Mouse (Mus musculus): ENCODE results near the gene Dis3l2. TPM values are rescaled to one million over a fixed set of nuclear protein-coding genes. Genes with fewer than 3 reads are reported as not detected.

The Dis3l2 gene
- total RNA-seq, 2 experiments from 2014 or later = 22.8 to 33.2 TPM

DNA sequence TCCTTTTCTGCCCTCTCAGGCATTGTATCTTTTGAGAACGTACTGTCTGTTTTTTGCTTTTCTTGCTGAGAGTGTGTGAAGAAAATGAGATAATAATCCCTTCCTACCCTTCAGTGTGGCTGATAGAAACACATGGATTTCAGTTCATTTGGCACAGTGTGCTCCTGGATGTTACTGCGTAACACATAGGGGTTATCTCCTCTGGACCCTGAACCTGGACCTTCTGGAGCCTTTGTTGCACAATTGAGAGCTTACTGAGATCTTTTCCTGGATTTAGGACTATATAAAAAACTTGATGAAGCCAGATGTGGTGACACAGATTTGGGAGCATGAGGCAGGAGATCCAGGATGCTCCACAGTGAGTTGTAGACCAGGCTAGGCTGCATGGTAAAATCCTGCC, 175.9 kb downstream of the Dis3l2 start:
- ATAC-seq (replicated peaks; ENCODE audit: low FRiP score, low TSS enrichment, poor library complexity, severe bottlenecking) = no peak

DNA sequence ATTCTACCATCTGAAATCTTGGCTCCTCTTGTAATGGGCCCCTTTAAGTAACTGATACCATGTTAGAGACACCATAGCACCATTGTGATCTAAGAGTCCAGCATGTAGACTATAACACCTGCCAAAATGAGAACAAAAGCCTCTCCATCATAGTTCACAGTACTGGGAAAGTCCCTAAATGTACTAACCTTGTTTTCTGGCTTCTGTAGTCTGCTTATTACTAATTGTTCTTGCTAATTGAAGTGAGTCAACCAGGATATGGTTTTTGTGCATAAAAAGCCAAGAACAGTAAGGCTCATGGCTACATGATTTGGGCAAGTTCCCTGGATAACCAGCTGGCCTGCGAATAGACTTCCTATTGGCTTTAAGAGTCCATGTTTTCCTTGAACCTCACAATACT, 183.5 kb downstream of the Dis3l2 start:
- ATAC-seq (replicated peaks; ENCODE audit: low FRiP score, low TSS enrichment, poor library complexity, severe bottlenecking) = no peak

DNA sequence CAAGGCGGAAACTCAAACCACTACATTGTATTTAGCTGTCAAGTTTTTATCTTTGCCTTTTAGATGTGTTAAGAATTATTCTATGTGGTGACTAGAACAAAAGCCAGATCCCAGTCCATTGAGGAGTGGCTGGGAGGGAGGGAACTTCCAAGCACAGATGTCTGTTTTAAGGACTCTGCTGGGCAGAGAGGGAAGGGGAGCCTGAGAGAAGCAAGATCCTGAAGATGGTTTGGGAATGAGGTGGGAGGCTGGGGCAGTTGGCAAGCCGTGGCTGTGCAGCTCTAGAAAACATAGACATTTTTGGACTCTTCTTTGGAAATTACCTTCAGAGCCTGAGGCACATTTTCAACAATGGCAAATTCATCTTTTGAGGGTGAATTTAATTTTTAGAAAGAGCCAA, 208.9 kb downstream of the Dis3l2 start:
- ATAC-seq (replicated peaks; ENCODE audit: low FRiP score, low TSS enrichment, poor library complexity, severe bottlenecking) = no peak

DNA sequence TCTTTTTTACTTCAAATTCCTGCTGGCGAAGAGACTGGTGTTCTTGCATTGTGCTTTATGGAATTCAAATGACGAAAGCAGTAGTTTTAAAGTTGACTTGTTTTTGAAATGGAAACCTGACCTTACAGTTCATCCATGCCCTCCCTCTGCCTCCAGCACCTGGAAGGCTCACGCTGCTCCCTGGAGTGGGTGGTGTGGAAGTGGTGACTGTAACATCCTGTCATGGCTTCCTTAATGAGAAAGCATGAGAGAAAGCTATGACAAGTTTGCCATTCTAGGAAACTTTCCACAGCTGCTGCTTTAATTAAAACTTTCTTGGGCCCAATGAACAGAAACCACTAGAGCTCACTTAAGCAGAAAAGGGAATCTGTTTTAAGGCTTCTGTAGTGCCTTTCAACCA, 210.3 kb downstream of the Dis3l2 start:
- ATAC-seq (replicated peaks; ENCODE audit: low FRiP score, low TSS enrichment, poor library complexity, severe bottlenecking) = no peak

DNA sequence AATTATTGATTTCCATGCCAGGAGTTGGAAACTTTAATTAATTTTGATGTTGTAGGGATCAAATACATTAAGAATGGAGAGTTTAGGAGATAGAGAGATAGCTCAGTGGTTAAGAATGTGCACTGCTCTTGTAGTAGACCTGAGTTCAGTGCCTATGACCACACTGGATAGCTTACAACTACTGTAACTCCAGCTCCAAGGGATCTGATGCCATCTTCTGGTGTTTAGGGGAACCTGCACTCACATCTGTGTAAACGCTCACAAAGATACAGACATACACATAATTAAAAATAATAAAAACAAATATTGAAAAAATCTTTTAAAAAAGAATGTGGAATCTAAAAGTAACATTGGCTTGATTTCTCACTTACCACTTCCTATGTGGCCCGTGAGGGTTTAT, 211.1 kb downstream of the Dis3l2 start:
- no peak for ATAC-seq (replicated peaks; ENCODE audit: low FRiP score, low TSS enrichment, poor library complexity, severe bottlenecking)

DNA sequence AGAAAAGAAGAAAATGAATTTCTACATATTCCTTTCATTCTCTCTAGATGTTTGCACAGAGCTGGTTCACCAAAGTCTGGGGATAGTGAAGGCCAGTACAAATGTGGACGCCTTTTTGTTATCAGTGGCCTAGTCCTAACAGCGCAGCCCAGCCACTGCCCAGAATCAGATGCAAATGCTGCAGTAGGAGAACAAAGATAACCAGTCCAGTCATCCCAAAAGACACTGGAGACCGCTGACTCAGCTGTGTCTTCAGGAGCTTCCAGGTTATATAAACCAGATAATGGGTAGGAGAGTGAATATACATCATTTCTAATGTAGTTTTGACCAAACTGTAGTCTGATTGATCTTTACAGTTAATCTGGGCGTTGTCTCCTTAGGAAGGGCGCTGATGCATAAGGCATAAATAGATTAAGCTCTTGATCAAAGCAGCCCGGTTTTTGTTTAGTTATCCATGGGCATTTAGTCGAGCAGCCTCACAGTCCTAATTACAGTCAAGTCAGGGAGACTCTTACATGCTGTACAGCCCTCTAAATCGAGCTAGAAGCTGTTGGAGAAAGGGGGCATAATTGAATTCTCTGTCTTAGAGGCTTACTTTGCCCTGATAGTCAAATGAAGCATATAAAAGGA, 212.9 kb downstream of the Dis3l2 start:
- peak; percentile 95 for ATAC-seq (replicated peaks; ENCODE audit: low FRiP score, low TSS enrichment, poor library complexity, severe bottlenecking)

DNA sequence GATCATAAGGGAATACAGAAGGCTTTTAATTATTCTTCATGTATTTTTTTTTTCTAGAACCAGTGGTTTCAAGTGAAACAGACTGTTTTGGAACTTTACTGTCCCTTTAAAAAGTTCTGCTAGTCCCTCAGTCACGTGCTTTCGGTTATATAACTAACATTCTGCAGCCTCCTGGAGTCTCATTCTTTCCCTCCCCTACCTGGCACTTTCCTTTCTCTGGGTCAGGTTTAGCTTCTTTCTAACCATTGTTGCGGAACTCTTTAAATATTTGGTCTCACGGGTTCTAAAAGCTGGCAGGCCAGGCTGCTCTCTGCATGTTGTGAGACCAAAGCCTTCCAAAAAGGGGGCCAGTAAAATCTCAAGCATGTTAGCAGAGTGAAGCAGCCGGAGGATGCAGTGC, 222.2 kb downstream of the Dis3l2 start:
- no peak for ATAC-seq (replicated peaks; ENCODE audit: low FRiP score, low TSS enrichment, poor library complexity, severe bottlenecking)

DNA sequence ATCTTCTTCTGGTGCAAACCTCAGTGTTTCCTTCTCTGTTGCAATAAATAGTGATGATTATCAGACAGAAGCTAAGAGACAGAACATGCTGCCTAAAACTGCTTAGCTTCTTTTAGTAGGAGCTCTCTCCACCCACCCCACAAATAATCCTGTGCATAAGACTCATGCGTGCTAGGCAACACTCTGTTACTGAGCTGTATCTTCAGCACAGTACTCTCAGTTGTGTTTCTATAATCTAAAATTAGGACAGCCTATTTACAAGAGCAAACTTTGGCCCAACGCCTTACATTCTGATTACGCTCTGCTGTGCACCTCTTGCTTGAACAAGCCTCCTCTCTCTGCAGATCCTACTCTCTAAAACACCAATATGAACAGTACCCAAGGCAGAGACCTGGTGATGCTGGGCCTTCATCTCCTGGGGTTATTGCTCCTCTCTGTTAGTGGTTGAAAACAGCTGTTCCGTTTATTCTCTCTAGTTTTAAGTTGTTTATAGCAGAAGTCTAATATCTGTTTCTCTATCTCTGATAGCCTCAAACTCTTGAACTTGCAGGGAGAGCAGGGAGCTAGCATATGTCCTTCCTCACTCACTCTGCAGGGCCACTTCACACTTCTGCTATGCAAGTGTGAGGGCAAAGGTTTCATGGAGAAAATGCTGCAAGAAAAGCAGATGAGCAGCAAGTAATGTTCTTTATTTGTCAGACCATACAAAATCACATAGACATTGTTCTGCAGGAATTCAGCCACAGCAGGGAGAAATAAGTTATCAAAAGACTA, 228.2 kb downstream of the Dis3l2 start:
- no peak for ATAC-seq (replicated peaks; ENCODE audit: low FRiP score, low TSS enrichment, poor library complexity, severe bottlenecking)

DNA sequence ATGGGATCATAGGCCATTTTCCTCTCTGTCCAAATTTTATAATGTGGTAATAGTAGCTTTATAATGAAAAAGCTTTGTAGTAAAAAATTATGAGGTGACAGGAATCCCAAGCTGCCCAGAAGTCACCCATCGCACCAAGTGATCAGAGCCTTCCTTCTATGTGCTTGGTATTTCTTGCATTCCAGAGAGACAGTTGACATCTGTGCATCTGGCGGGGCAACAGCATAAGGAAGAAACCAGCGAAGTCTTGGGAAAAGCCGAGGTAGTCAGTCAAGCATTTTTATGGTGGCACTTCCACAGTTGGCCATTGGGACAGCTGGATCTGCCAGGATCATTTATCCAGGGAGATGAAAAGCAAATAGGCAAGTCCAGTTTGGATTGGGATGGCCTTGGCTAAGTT, 229.2 kb downstream of the Dis3l2 start:
- no peak for ATAC-seq (replicated peaks; ENCODE audit: low FRiP score, low TSS enrichment, poor library complexity, severe bottlenecking)

DNA sequence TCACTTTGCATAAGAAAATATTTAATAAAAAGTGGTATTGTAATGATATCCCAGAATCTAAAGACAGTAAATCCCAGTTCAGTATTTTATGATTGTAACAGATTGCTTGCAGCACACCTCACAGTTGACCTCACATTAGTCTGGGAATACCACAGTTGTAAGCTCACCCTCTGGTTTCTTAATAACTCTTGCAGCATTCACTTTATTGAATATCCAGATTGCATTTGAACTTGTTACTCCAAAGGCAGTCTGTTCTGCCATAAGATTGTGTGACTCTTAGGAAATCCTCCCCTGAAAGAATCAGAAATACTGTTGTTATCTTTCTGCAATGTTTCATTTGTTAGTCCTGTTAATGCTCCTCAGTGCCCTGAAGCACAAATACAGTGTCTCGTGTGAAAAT, 230.0 kb downstream of the Dis3l2 start:
- ATAC-seq (replicated peaks; ENCODE audit: low FRiP score, low TSS enrichment, poor library complexity, severe bottlenecking) = no peak

DNA sequence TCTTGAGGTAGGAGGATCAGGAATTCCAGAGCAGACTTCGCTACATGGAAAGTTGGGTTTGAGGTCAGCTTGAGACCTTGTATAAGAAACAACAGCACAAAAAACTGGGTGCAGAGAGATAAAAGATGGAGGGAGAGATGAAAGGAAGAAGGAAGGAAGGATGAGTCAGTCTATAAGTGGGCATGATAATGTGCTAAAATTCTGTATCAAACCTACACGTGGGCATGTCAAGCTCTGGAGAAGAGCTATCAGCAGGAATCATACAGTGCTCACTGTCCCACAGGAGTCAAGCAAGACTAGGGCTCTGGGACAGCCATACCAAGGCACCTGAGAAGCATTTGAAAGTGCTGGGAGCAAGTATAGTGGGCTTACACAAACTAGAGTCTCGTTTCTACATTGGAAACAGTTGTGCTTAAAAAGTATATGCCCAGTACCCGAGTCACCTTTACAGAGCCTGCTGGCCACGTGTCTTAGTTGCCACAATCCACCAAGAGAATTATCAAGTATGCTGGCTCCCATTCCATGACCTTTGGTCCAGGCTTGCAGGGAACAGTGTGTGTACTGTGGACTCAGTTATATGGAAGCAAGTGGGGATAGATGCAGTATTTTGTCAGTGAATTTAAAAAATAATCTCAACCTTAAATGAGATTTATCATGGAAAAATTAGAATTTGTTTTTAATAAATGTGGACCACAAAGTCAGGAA, 248.0 kb downstream of the Dis3l2 start:
- no peak for ATAC-seq (replicated peaks; ENCODE audit: low FRiP score, low TSS enrichment, poor library complexity, severe bottlenecking)

DNA sequence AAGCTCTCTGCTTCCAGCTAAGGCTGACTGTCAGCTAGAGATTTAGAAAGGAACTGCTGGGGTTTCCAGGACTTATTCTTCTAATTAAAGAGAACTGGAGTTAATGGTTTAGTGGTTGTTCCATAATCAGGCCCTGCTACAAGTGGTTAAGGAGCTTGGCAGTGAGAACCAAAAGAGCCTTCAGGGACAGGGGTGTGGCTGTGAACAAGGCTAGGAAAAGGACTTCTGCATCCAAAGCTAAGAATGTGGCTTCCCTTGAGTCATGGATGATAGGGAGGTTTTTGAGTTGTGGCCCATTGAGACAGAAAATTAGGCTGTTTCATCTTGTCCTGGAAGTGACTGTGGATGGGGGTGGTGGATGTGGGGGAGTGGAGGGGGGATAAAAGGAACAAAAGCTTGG, 252.2 kb downstream of the Dis3l2 start:
- no peak for ATAC-seq (replicated peaks; ENCODE audit: low FRiP score, low TSS enrichment, poor library complexity, severe bottlenecking)

DNA sequence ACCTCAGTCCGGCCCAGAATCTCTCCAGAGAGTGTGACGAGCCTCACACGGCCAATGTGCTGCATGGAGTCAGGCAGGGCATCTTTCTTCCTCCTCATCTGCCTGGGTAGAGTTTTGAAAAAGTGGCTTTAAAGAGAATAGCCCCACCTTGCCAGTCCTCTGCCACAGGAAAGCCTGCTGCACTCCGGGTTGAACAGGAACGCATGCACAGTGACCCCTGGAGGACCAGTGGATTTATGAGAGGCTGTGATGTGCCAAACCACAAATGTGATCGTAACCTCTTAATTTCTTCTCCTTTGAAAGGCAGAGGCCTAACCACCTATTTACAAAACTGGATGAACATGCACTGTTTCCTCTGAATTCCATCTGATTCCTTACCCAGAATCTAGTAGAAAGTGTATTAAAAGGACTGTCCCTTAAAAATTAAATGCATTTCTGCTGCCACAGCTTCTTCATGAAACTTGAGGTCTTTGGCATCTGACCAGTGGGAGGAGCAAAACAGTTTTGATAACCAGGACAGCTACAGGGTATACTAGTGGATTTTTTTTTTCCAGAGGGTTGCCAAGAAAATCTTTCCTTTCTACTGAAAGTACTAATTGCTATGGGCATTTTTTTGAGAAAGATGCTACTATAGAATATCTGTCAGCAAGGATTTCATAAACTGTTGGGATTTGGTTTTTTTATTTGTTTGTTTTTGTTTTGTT, 264.8 kb downstream of the Dis3l2 start:
- peak; percentile 85 for ATAC-seq (replicated peaks; ENCODE audit: low FRiP score, low TSS enrichment, poor library complexity, severe bottlenecking)

DNA sequence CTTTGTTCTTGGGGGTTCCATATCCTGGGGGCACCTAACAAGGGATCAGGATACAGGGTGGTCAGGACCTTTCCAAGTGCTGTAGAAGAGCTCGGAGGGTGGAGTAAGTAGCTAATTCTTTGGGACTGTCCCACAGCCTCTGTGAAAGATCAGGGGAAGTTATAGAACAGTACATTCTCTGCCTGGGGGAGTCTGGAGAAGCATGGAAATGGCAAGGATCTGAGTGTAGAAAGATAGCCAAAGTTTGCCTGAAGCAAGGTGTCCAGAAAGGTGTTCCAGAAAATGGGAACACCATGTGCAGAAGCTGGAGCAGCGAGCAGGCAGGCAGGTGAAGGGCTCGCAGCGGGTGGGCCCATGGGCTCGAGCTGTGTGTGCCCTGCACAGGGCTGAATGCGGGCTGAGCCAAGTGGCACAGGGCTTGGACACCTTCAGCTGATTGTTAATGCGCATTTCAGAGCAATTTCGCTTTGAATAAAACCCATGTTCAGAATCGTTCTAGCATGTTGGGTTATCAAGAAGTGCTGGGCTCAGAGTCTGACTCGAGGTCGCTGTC, 265.6 kb downstream of the Dis3l2 start:
- ATAC-seq (replicated peaks; ENCODE audit: low FRiP score, low TSS enrichment, poor library complexity, severe bottlenecking) = no peak

DNA sequence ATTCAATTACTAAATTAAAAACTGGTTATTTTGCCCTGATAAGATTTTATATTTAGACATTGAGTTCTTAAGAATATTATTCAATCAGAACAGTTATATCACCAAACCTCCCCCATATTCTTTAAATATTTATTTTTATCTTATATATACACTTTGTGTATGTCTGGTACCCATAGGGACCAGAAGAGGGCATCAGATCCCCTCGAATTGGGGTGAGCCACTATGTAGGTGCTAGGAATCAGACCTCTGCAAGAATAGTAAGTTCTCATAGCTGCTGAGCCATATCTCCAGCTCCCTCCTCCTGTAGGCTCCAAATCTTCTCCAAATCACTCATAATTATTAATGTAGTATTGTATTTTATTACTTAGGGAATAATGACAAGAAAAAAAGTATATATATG, 269.1 kb downstream of the Dis3l2 start:
- ATAC-seq (replicated peaks; ENCODE audit: low FRiP score, low TSS enrichment, poor library complexity, severe bottlenecking) = no peak

DNA sequence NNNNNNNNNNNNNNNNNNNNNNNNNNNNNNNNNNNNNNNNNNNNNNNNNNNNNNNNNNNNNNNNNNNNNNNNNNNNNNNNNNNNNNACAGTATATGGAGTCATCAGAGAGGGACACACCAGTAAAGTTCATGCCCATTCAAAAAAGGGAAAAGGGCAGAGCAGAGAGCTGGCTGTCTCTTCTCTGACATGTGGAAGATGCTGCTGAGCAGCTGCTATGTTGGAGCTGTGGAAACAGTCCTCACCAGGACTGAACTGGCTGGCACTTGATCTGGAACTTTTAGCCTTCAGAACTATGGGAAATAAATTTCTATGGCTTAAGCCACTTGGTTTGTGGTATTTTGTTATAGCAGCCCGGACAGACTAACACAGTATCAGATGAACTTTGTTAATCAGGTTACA, 273.4 kb downstream of the Dis3l2 start:
- ATAC-seq (replicated peaks; ENCODE audit: low FRiP score, low TSS enrichment, poor library complexity, severe bottlenecking) = no peak

DNA sequence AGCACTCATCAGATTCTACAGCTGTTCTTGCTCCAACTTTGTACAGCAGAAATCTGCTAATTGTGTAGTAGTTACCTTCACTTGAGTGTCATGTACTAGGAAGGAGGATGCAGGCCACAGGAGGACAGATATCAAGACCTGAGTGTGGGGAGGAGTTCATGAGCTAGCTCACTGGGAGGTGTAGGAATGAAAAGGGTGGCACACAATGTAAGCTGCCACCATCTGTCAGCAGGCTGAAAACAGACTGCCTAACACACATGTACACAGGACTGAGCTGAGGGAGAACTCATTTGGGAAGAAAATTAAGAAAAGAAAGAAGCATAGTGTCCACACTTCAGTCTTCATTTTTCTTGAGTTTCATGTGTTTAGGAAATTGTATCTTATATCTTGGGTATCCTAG, 282.8 kb downstream of the Dis3l2 start:
- ATAC-seq (replicated peaks; ENCODE audit: low FRiP score, low TSS enrichment, poor library complexity, severe bottlenecking) = no peak

DNA sequence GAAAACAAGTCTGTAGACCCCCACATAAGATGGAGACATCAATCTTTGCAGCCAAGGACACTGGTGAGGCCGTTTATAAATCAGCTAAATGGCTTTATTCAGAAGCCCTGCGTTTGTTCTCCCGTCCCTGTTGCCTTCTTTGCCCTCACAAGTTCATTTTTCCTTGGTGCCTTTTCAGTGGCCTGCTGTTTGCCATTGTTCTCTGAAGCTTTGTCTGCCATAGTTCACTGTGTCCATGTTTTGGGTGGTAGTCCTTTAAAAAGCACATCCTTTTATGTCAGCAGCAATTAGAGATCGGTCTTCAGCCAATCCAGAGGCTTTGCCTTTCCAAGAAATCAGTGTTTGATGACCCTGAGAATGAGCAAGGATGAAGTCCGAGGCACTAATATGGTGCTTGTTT, 289.2 kb downstream of the Dis3l2 start:
- no peak for ATAC-seq (replicated peaks; ENCODE audit: low FRiP score, low TSS enrichment, poor library complexity, severe bottlenecking)

DNA sequence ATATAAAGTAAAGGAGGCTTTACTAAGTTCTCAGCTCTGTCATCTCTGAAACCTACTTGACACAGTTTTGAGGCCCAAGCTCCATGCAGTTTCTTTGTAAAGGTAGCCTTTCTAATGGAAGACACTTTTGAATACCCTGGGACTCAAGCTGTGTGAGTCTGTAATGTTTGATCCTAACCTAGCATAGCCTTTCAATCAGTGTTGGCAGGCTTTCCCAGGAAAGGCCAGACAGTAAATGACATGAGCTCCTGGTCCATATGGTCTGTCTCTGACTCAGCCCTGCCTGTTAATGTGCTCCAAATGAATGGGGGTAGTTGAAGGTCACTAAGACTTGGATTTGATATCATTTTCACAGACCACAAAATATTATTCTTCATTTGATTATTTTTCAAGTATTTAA, 290.4 kb downstream of the Dis3l2 start:
- no peak for ATAC-seq (replicated peaks; ENCODE audit: low FRiP score, low TSS enrichment, poor library complexity, severe bottlenecking)

DNA sequence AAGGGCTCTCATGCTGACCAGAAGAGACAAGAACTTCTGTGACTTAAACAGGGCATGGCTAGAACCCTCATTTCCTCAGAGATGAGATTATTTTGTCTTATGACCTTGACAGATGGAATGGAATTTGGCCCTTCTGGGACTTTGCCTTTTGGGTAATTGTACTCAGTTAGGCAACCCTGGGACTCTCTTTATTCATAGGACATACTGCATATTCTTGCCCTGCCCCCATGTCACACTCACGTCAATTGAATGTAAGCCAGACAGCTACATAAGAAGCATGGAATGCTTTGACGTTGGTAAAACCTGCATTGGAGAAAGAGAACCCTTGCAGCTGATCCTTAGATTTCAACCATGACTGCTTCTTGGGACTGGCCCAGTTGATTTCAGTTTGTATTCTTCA, 294.4 kb downstream of the Dis3l2 start:
- ATAC-seq (replicated peaks; ENCODE audit: low FRiP score, low TSS enrichment, poor library complexity, severe bottlenecking) = no peak

All from megakaryocyte-erythroid progenitor cell, adult 5-6 weeks (primary cell).